Mouse (Mus musculus): ENCODE measurements around the gene Pofut1. TPM values are rescaled to one million over a fixed set of nuclear protein-coding genes. Genes with fewer than 3 reads are reported as not detected.

The Pofut1 gene
- 1.2 and 1.5 TPM in 2 replicates for polyA plus RNA-seq (2021; fragmentation: Nextera tagmentation)
- long read RNA-seq, experiment 1, full-length matches to known transcripts = 1 of 20 reads
- long read RNA-seq, experiment 1, partial matches to known transcripts = 0 of 20 reads
- long read RNA-seq, experiment 1, other reads (novel, unspliced or antisense) = 19 of 20 reads
- long read RNA-seq, experiment 2, partial matches to known transcripts = 1 of 4 reads
- long read RNA-seq, experiment 2, other reads (novel, unspliced or antisense) = 3 of 4 reads

GRCm38 (mm10) chr2:153241250-153242014 lies at the start of gene Pofut1, which contains the start of gene Plagl2:
Gene Pofut1 (plus strand): TSS chr2:153241533.
Gene Plagl2 (minus strand): TSS chr2:153241426.

GRCm38 (mm10) chr2:153224946-153225594 lies 16.3 kb upstream of the Pofut1 start, which contains the start of gene Tspyl3:
Gene Tspyl3 (minus strand): TSS chr2:153225441.

GRCm38 (mm10) chr2:153290938-153291928 lies 49.9 kb downstream of the Pofut1 start, which contains the start of gene Kif3b:
Gene Kif3b (plus strand): TSS chr2:153291413.

Other genes starting within 250 kb of the Pofut1 start
- 51.4 and 81.6 TPM in 2 replicates for gene Pdrg1, start 226.1 kb upstream of the Pofut1 start, polyA plus RNA-seq (2021; fragmentation: Nextera tagmentation)
- 0.16 and 0.21 TPM in 2 replicates for gene Xkr7, start 209.7 kb upstream of the Pofut1 start, polyA plus RNA-seq (2021; fragmentation: Nextera tagmentation)
- gene Ccm2l, start 175.6 kb upstream of the Pofut1 start, polyA plus RNA-seq (2021; fragmentation: Nextera tagmentation) = 0.26 and 0.44 TPM in 2 replicates
- 1.6 and 2.4 TPM in 2 replicates for gene Hck, start 133.1 kb upstream of the Pofut1 start, polyA plus RNA-seq (2021; fragmentation: Nextera tagmentation)
- 53.1 and 56.6 TPM in 2 replicates for gene Tm9sf4, start 80.2 kb upstream of the Pofut1 start, polyA plus RNA-seq (2021; fragmentation: Nextera tagmentation)
- gene Tspyl3, start 16.1 kb upstream of the Pofut1 start, polyA plus RNA-seq (2021; fragmentation: Nextera tagmentation) = 17.7 and 21.5 TPM in 2 replicates
- gene Plagl2, start 107 bp upstream of the Pofut1 start, polyA plus RNA-seq (2021; fragmentation: Nextera tagmentation) = 1.2 and 1.6 TPM in 2 replicates
- gene Kif3b, start 49.9 kb downstream of the Pofut1 start, polyA plus RNA-seq (2021; fragmentation: Nextera tagmentation) = 5.0 and 6.4 TPM in 2 replicates
- gene Asxl1, start 104.3 kb downstream of the Pofut1 start, polyA plus RNA-seq (2021; fragmentation: Nextera tagmentation) = 2.6 and 4.5 TPM in 2 replicates